Mouse (Mus musculus): Measurements from ENCODE around the gene Gm14862. TPM values are rescaled to one million over a fixed set of nuclear protein-coding genes. Genes with fewer than 3 reads are reported as not detected.

The Gm14862 gene
- polyA plus RNA-seq, 1 experiment: 0.10 TPM

- Histone ChIP-seq H3K4me3 (replicated peaks) (peak overlapping the region; percentile 95), H3K27me3 (ENCODE audit: control insufficient read depth) (peaks cover 6% of the 10 kb centered on the region), H3K9me3 (ENCODE audit: control insufficient read depth, low read length) (peaks cover 8% of the 10 kb centered on the region), H3K4me1 (ENCODE audit: control insufficient read depth) (peaks cover 31% of the 10 kb centered on the region), H3K36me3 (ENCODE audit: control insufficient read depth) (peaks cover 32% of the 10 kb centered on the region)
- no peak for TF ChIP-seq GATA1 (IDR thresholded peaks at IDR 0.05; ENCODE audit: low read length)
- no peak for TF ChIP-seq TAL1 (IDR thresholded peaks at IDR 0.05; ENCODE audit: low read length)
Observed at GRCm38 (mm10) chrX:9271947-9272459, 15.3 kb upstream of the Gm14862 start.

DNA sequence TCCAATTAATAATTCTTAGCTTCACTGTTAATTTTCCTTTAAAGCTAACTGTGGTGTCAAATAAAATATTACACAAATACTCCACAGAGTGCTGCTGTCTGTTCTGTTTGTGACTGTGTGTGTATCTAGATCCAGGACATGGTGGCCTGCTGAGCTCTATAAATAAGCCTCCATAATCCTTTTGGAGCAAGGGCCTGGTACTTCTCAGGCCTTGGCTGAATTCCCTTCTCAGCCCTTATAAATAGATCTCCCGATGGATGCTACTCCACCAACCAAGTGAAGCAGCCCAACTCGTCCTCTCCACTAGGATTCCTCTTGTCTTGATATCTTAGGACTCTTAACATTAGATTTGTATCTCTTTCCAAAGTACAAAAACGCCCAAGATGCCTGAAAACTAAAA, 14.4 kb upstream of the Gm14862 start:
- H3K4me3 ChIP-seq (replicated peaks): no peak overlapping the region
- peaks cover 6% of the 10 kb centered on the region for H3K27me3 ChIP-seq (ENCODE audit: control insufficient read depth)
- peaks cover 27% of the 10 kb centered on the region for H3K4me1 ChIP-seq (ENCODE audit: control insufficient read depth)
- H3K9me3 ChIP-seq (ENCODE audit: control insufficient read depth, low read length): peaks cover 8% of the 10 kb centered on the region
- H3K36me3 ChIP-seq (ENCODE audit: control insufficient read depth): peaks cover 24% of the 10 kb centered on the region
- no peak for TF ChIP-seq GATA1 (IDR thresholded peaks at IDR 0.05; ENCODE audit: low read length)
- TF ChIP-seq TAL1 (IDR thresholded peaks at IDR 0.05; ENCODE audit: low read length): no peak

- Histone ChIP-seq H3K9me3 (ENCODE audit: control insufficient read depth, low read length) (no peaks in the 10 kb centered on the region), H3K4me3 (replicated peaks) (no peak overlapping the region), H3K27me3 (ENCODE audit: control insufficient read depth) (no peaks in the 10 kb centered on the region), H3K4me1 (ENCODE audit: control insufficient read depth) (peaks cover 49% of the 10 kb centered on the region), H3K36me3 (ENCODE audit: control insufficient read depth) (peaks cover 10% of the 10 kb centered on the region)
- no peak for TF ChIP-seq GATA1 (IDR thresholded peaks at IDR 0.05; ENCODE audit: low read length)
- no peak for TF ChIP-seq TAL1 (IDR thresholded peaks at IDR 0.05; ENCODE audit: low read length)
Observed at GRCm38 (mm10) chrX:9259267-9259666, 2.6 kb upstream of the Gm14862 start.

GRCm38 (mm10) chrX:9257831-9258230, 1.1 kb upstream of the Gm14862 start:
- Histone ChIP-seq H3K4me3 (replicated peaks) (peak overlapping the region; percentile 8), H3K36me3 (ENCODE audit: control insufficient read depth) (peaks cover 22% of the 10 kb centered on the region), H3K4me1 (ENCODE audit: control insufficient read depth) (peaks cover 61% of the 10 kb centered on the region), H3K9me3 (ENCODE audit: control insufficient read depth, low read length) (no peaks in the 10 kb centered on the region), H3K27me3 (ENCODE audit: control insufficient read depth) (no peaks in the 10 kb centered on the region)
- TF ChIP-seq GATA1 (IDR thresholded peaks at IDR 0.05; ENCODE audit: low read length) (no peak), TAL1 (IDR thresholded peaks at IDR 0.05; ENCODE audit: low read length) (no peak)

DNA sequence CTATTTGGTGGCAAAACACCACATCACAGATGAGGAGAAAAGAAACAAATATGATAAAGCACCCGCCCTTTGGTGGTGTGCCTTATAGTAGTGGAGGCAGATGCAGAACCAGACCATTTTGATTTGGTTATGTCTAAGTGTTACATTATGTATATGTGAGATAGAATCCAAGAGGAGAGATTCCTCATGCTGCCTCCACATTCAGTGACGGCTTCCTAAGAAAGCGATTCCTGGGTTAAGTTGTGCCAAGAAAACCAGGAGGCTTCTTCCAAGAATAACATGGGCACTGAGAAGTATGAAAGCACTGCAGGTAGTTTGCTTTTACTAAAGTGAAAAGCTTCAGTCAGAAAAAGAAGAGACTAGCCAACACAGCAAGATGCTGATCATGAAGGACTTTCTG, 1.8 kb downstream of the Gm14862 start:
- Histone ChIP-seq H3K4me3 (replicated peaks) (peak overlapping the region; percentile 67), H3K27me3 (ENCODE audit: control insufficient read depth) (no peaks in the 10 kb centered on the region), H3K36me3 (ENCODE audit: control insufficient read depth) (peaks cover 48% of the 10 kb centered on the region), H3K9me3 (ENCODE audit: control insufficient read depth, low read length) (no peaks in the 10 kb centered on the region), H3K4me1 (ENCODE audit: control insufficient read depth) (peaks cover 63% of the 10 kb centered on the region)
- no peak for TF ChIP-seq TAL1 (IDR thresholded peaks at IDR 0.05; ENCODE audit: low read length)
- TF ChIP-seq GATA1 (IDR thresholded peaks at IDR 0.05; ENCODE audit: low read length): no peak

GRCm38 (mm10) chrX:9253990-9254389, 2.7 kb downstream of the Gm14862 start:
- Histone ChIP-seq H3K36me3 (ENCODE audit: control insufficient read depth) (peaks cover 57% of the 10 kb centered on the region), H3K4me3 (replicated peaks) (peak overlapping the region; percentile 67), H3K27me3 (ENCODE audit: control insufficient read depth) (no peaks in the 10 kb centered on the region), H3K9me3 (ENCODE audit: control insufficient read depth, low read length) (no peaks in the 10 kb centered on the region), H3K4me1 (ENCODE audit: control insufficient read depth) (peaks cover 67% of the 10 kb centered on the region)
- TF ChIP-seq GATA1 (IDR thresholded peaks at IDR 0.05; ENCODE audit: low read length) (no peak), TAL1 (IDR thresholded peaks at IDR 0.05; ENCODE audit: low read length) (no peak)

DNA sequence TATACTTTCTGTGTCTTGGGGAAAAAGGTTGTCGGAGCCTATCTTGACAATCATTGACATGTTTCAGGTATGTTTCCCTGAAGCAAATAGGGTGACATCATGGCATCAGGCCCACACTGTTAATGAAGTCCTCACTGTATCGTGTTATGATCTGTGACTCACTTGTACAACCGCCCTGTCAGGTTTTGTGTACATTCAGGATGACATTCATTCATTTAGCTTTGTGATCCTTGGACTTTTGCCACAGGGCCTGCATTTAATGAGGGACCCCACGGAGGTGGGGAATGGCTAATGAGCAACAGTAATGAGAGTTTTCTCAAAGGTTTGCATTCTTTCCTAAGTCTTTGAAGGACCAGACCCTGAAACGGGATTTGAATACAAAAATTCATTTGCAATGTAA, 7.8 kb downstream of the Gm14862 start:
- H3K27me3 ChIP-seq (ENCODE audit: control insufficient read depth): no peaks in the 10 kb centered on the region
- peaks cover 66% of the 10 kb centered on the region for H3K36me3 ChIP-seq (ENCODE audit: control insufficient read depth)
- H3K4me3 ChIP-seq (replicated peaks): no peak overlapping the region
- peaks cover 68% of the 10 kb centered on the region for H3K4me1 ChIP-seq (ENCODE audit: control insufficient read depth)
- TF ChIP-seq GATA1 (IDR thresholded peaks at IDR 0.05; ENCODE audit: low read length): no peak
- TF ChIP-seq TAL1 (IDR thresholded peaks at IDR 0.05; ENCODE audit: low read length): no peak
- no peaks in the 10 kb centered on the region for H3K9me3 ChIP-seq (ENCODE audit: control insufficient read depth, low read length)

- TF ChIP-seq TAL1 (IDR thresholded peaks at IDR 0.05; ENCODE audit: low read length): peak; percentile 73
- peak; percentile 69 for TF ChIP-seq GATA1 (IDR thresholded peaks at IDR 0.05; ENCODE audit: low read length)
- Histone ChIP-seq H3K27me3 (ENCODE audit: control insufficient read depth) (no peaks in the 10 kb centered on the region), H3K4me3 (replicated peaks) (peak overlapping the region; percentile 44), H3K36me3 (ENCODE audit: control insufficient read depth) (peaks cover 33% of the 10 kb centered on the region), H3K9me3 (ENCODE audit: control insufficient read depth, low read length) (no peaks in the 10 kb centered on the region), H3K4me1 (ENCODE audit: control insufficient read depth) (peaks cover 74% of the 10 kb centered on the region)
Observed at GRCm38 (mm10) chrX:9244603-9245336, 11.9 kb downstream of the Gm14862 start.

DNA sequence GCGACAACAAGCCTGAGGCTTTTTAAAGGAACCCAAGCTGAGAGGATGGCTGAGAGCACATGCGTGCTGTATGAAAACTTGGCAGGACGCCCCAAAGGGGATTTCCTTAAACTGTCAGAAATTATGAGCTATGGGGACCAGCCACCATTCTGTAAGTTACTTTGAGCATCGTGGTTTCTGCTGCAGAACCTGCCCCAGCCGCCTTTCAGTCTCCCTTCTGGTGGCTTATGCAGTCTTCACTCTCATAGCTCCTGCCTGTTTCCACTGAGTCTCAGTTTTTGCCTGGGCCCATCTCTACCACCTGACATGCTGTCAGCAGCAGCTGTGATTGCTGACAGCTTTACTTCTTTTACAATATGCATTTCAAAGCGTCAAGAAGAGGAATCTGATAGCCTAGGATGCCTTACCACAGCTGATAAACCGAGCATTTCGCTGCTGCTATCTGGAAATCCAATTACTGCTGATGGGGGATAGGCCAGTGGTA, 13.3 kb downstream of the Gm14862 start:
- H3K27me3 ChIP-seq (ENCODE audit: control insufficient read depth): no peaks in the 10 kb centered on the region
- H3K9me3 ChIP-seq (ENCODE audit: control insufficient read depth, low read length): no peaks in the 10 kb centered on the region
- peak overlapping the region; percentile 11 for H3K4me3 ChIP-seq (replicated peaks)
- peaks cover 23% of the 10 kb centered on the region for H3K36me3 ChIP-seq (ENCODE audit: control insufficient read depth)
- H3K4me1 ChIP-seq (ENCODE audit: control insufficient read depth): peaks cover 65% of the 10 kb centered on the region
- no peak for TF ChIP-seq TAL1 (IDR thresholded peaks at IDR 0.05; ENCODE audit: low read length)
- TF ChIP-seq GATA1 (IDR thresholded peaks at IDR 0.05; ENCODE audit: low read length): no peak

Data from erythroblast, embryonic 14.5 days (primary cell).